Mouse (Mus musculus) midbrain, postnatal 0 days (tissue): ENCODE data around the gene Ggct. TPM values are rescaled to one million over a fixed set of nuclear protein-coding genes. Genes with fewer than 3 reads are reported as not detected.
A peak's percentile ranks its signal among the peaks of the same experiment; 100 is the strongest.

Source experiments
- ATAC-seq: fragments of 200-750 bp; cut with Nextera tagmentation; 2 replicates; pipeline ENCODE4 v1.8.0; 2017; ENCODE audit warnings: moderate number of reproducible peaks, mild to moderate bottlenecking, moderate TSS enrichment, moderate library complexity; ENCODE audit not compliant: low FRiP score
- DNase-seq: peaks from one replicate; pipeline ENCODE4 v3.0.0-alpha.2; 2015; ENCODE audit warnings: low spot score
- H3K27ac ChIP-seq: fragments of 300-500 bp; sonication (generic); 2 replicates; pipeline ENCODE4 v1.5.1; 2014; ENCODE audit warnings: low read depth, mild to moderate bottlenecking, low read length, mixed read lengths
- H3K27me3 ChIP-seq: fragments of 300-500 bp; sonication (generic); 2 replicates; pipeline ENCODE4 v1.6.1; 2014; ENCODE audit warnings: low read length, control low read depth, mixed read lengths; ENCODE audit not compliant: insufficient read depth
- H3K36me3 ChIP-seq: fragments of 300-500 bp; sonication (generic); 2 replicates; pipeline ENCODE4 v1.6.1; 2014; ENCODE audit warnings: low read length, control low read depth, mixed read lengths; ENCODE audit not compliant: insufficient read depth
- H3K4me1 ChIP-seq: fragments of 300-500 bp; sonication (generic); 2 replicates; pipeline ENCODE4 v1.6.1; 2014; ENCODE audit warnings: mild to moderate bottlenecking, control low read depth, antibody characterized with exemption, low read length, mixed read lengths; ENCODE audit not compliant: insufficient read depth
- H3K4me2 ChIP-seq: fragments of 300-500 bp; sonication (generic); 2 replicates; pipeline ENCODE4 v1.6.1; 2014; ENCODE audit warnings: low read depth, mild to moderate bottlenecking, low read length, mixed read lengths; ENCODE audit not compliant: poor library complexity, severe bottlenecking
- H3K4me3 ChIP-seq: fragments of 300-500 bp; sonication (generic); 2 replicates; pipeline ENCODE4 v1.5.1; 2014; ENCODE audit warnings: low read depth, mild to moderate bottlenecking, low read length, moderate library complexity
- H3K9ac ChIP-seq: fragments of 300-500 bp; sonication (generic); replicated peaks from 2 replicates; pipeline ENCODE4 v1.6.1; 2014; ENCODE audit warnings: mild to moderate bottlenecking, low read length, moderate library complexity, mixed read lengths; ENCODE audit not compliant: poor library complexity, severe bottlenecking
- H3K9me3 ChIP-seq: fragments of 300-500 bp; sonication (generic); 2 replicates; pipeline ENCODE4 v1.6.1; 2016; ENCODE audit warnings: low read length, control low read depth
- CTCF ChIP-seq: IDR thresholded peaks from 2 replicates; pipeline ENCODE4 v1.5.1; 2016; ENCODE audit warnings: antibody characterized with exemption, mild to moderate bottlenecking
- WGBS: fragments of 180-500 bp; shearing (Covaris S2); extraction: QIAGEN DNeasy Blood & Tissue Kit; methylation state at CpG from one replicate; pipeline ENCODE4 v1.1.7; 2014; 5-methylcytosine and 5-hydroxymethylcytosine counted together
- polyA plus RNA-seq: library from polyadenylated mRNA; unstranded; fragments of >200 nt; fragmentation: Nextera tagmentation; extraction: Ambion mirVana; gene quantifications from 2 replicates; pipeline ENCODE4 v1.2.1, GENCODE M21; 2015
- total RNA-seq: library from RNA; depleted of rRNA; stranded (reverse); fragments of >200 nt; gene quantifications from 2 replicates; pipeline ENCODE4 v1.2.3, GENCODE M21; 2014

Gene Ggct
- total and polyA plus RNA-seq, 2 experiments from 2014 or later, result 1.8 to 15.8 TPM

- H3K4me1 ChIP-seq, result no peaks in the 10 kb centered on the region
- TF ChIP-seq CTCF, result no peak
- H3K36me3 ChIP-seq, result no peaks in the 10 kb centered on the region
- H3K4me2 ChIP-seq, result peak overlapping the region; percentile 96
- ATAC-seq (no peak), DNase-seq (peak; percentile 23)
- peak overlapping the region; percentile 60 for H3K4me3 ChIP-seq
- no peaks in the 10 kb centered on the region for H3K9me3 ChIP-seq
- H3K27me3 ChIP-seq, result peaks cover 3% of the 10 kb centered on the region
- no peak overlapping the region for H3K9ac ChIP-seq
- H3K27ac ChIP-seq, result no peak overlapping the region
- WGBS, result 3% methylated on average over 5 of the region's 5 CpGs
Measured at GRCm38 (mm10) chr6:54972929-54973211, 19.9 kb downstream of the Ggct start.

- Histone ChIP-seq H3K4me2 (peak within 1 kb of the TSS; percentile 96), H3K4me3 (peak within 1 kb of the TSS; percentile 60), H3K27ac (no peak within 1 kb of the TSS), H3K9me3 (no peaks in the 10 kb centered on the region), H3K9ac (peak within 1 kb of the TSS; percentile 62), H3K27me3 (peaks cover 3% of the 10 kb centered on the region), H3K4me1 (no peaks in the 10 kb centered on the region), H3K36me3 (no peaks in the 10 kb centered on the region)
- ATAC-seq (peak; percentile 80), DNase-seq (peak; percentile 58)
- no peak for TF ChIP-seq CTCF
- WGBS, result 2% methylated on average over 46 of the region's 53 CpGs
Measured at GRCm38 (mm10) chr6:54972111-54972928, 20.4 kb downstream of the Ggct start, which contains the start of gene Nod1. Gene Nod1 (minus strand): TSS chr6:54972612.

- Histone ChIP-seq H3K36me3 (no peaks in the 10 kb centered on the region), H3K27ac (no peak overlapping the region), H3K4me1 (no peaks in the 10 kb centered on the region), H3K4me3 (peak overlapping the region; percentile 60), H3K9ac (no peak overlapping the region), H3K27me3 (peaks cover 3% of the 10 kb centered on the region), H3K9me3 (no peaks in the 10 kb centered on the region), H3K4me2 (peak overlapping the region; percentile 96)
- no peak for TF ChIP-seq CTCF
- ATAC-seq, result no peak
- DNase-seq, result no peak
- 11% methylated on average over 8 of the region's 8 CpGs for WGBS
Measured at GRCm38 (mm10) chr6:54971731-54972110, 21.0 kb downstream of the Ggct start.

DNA sequence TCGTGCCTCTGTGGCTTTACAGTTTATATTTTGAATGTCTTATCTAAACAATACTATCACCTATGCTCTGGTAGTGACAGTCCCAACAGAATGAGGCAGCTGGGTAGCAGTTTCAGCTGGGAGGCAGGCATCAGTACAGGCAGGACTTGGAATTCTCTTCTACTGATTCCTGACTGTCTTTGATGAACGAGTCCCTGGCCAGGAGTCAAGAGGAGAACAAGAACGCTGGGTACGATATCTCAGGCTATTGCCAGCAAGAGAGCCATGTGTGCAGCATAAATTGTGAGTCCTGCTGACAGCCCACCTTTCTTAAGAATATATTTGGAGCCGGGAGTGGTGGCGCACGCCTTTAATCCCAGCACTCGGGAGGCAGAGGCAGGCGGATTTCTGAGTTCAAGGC lies 22.2 kb downstream of the Ggct start:
- Histone ChIP-seq H3K4me1 (no peaks in the 10 kb centered on the region), H3K4me3 (no peak overlapping the region), H3K36me3 (no peaks in the 10 kb centered on the region), H3K9me3 (no peaks in the 10 kb centered on the region), H3K9ac (no peak overlapping the region), H3K27me3 (peaks cover 3% of the 10 kb centered on the region), H3K27ac (no peak overlapping the region), H3K4me2 (no peak overlapping the region)
- WGBS, result 79% methylated on average over 8 of the region's 9 CpGs
- TF ChIP-seq CTCF, result no peak
- DNase-seq, result no peak
- no peak for ATAC-seq

DNA sequence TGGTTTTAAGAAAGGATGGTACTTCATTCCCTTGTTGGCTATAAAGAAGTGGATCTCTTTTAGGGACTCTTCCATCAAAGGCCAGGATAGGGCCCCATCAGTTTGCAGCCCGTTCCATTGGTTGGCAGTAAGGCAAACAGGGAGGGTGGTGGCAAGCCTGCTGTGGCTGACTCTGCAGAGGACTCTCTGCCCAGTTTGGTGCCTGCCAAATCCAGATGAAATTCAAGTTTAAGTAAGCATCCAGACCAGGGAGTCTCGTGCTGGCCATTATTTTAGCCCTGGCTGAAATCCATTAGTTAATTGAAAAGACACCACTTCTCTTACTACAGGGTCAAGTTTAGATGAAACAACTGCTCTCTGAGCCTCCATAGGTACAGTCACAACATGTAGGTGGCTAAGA lies 22.9 kb downstream of the Ggct start:
- Histone ChIP-seq H3K9ac (no peak overlapping the region), H3K9me3 (no peaks in the 10 kb centered on the region), H3K27me3 (peaks cover 3% of the 10 kb centered on the region), H3K4me1 (no peaks in the 10 kb centered on the region), H3K4me3 (no peak overlapping the region), H3K36me3 (no peaks in the 10 kb centered on the region), H3K4me2 (no peak overlapping the region), H3K27ac (no peak overlapping the region)
- DNase-seq (no peak), ATAC-seq (no peak)
- WGBS, result 66% methylated on average over 2 of the region's 2 CpGs
- no peak for TF ChIP-seq CTCF

DNA sequence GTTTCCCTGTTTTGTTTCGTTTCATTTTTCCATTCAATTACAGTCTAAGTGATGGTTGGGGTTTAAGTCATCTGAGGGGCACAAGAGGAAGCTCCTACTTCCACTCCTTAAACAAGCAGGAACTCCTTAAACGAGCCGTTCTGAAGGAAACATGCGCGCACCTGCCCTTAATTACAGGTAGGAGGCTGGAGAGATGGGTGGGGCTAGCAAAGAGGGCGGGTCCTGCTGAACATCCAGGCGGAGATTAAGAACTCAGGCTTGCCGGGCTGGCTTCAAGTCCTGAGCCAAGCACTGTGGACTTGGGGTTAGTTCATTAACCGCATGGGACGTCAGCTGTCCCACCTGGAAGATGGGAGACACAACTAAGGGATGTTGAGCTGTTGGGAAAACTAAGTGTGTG lies 25.2 kb downstream of the Ggct start:
- DNase-seq (no peak), ATAC-seq (no peak)
- Histone ChIP-seq H3K36me3 (no peaks in the 10 kb centered on the region), H3K4me1 (no peaks in the 10 kb centered on the region), H3K27ac (no peak overlapping the region), H3K4me2 (no peak overlapping the region), H3K9me3 (no peaks in the 10 kb centered on the region), H3K27me3 (peaks cover 3% of the 10 kb centered on the region; the same call in 1 of the 2 replicates), H3K9ac (no peak overlapping the region), H3K4me3 (no peak overlapping the region)
- WGBS, result 47% methylated on average over 10 of the region's 10 CpGs
- TF ChIP-seq CTCF, result no peak
